Mouse (Mus musculus): ENCODE results near the gene Zhx3.

Zhx3 gene

DNA sequence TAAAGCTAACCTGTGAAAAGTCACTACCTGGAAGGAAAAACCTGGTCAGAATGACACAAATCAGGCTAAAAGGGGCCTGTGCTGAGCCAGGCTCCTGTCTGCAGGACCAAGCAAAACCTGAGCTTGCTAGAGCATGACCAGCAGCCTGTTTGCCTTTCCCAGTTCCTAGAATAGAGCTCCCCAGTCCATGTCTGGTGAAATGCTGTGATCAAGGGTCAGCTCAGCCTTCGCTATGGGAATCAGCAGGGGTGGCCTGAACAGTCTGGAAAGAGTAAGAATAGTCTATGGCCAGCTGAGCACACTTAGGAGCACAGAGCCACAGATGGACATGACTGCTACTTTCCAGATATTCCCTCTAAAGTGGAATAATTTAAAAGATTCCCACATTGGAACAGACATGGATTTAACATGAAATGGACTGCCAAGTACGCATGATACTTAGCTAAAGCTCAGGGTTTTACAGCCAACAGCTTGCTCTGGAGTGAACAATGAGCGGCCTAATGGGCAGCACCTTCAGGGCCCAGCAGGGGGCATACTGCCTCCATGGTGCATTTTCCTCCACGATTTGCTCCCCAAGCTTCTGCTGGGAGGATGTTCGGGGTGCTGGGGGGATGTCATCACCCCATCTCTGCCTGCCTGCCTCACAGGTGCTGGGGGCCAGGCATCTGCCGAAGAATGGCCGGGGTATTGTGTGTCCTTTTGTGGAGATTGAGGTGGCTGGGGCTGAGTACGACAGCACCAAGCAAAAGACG is 112.2 kb downstream of the Zhx3 start:
- DNase-seq (ENCODE audit: low read depth, low spot score), result peak; percentile 49

DNA sequence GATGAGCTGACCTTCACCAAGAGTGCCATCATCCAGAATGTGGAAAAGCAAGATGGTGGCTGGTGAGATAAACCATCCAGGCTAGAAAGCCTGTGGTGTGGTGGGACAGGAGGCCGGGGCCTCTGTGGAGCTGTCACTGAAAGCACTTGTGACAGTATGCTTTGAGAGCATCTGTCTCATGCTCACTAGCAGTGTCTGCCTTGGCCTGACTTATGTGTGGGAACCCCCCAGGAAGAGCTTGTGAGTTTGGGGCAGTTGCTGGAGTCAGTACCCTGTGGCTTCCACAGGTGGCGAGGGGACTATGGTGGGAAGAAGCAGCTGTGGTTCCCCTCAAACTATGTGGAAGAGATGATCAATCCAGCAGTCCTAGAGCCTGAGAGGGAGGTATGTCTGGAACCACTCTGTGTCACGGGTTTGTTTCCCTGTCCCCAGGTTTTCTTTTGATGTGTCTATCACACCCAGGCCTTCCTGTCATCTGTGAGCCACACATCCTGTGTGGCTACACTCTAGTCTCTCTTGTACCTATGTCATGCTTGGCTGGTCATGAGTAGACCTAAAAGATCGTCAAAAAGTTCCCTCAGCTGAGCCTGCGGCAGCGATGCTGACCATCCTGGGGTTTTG is 116.1 kb downstream of the Zhx3 start:
- DNase-seq (ENCODE audit: low read depth, low spot score), result no peak

DNA sequence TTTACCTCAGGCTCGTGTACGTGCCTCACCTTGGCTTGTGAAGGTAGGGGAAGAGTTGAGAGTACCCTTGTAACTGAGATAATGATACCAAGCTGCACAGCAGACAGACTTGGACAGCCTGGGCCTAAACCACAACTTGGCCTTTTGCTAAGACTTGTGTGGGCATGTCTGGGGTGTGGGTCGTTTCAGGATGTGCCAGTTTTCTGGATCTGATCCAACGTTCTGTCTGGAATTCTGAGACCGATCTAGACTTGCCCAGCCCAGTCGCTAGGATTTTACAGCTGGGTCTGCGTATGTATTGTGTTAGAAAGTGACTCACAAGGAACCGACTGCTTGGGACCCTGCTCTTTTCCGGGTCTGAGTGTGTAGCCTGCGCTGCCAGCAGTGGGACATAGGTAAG is 125.7 kb downstream of the Zhx3 start:
- DNase-seq (ENCODE audit: low read depth, low spot score), result no peak

DNA sequence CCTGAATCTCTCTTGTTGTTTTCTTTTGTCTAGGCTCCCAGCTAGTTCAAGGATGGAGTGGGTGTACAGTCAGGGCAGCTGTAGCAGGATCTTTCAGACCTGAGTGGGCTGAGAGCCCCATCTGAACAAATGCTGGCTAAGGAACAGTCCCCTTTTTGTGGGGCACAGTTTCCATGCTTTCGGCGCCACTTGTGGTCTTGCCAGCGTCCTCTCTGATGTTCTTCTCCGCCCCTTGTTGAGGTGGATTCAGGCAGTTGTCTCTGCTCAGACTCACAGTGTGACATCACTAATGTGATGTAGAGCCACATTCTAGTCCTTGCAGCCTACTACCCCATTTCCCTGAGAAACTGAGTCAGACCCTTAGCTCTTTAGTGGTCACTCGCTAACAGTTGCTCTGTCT is 126.2 kb downstream of the Zhx3 start:
- no peak for DNase-seq (ENCODE audit: low read depth, low spot score)

DNA sequence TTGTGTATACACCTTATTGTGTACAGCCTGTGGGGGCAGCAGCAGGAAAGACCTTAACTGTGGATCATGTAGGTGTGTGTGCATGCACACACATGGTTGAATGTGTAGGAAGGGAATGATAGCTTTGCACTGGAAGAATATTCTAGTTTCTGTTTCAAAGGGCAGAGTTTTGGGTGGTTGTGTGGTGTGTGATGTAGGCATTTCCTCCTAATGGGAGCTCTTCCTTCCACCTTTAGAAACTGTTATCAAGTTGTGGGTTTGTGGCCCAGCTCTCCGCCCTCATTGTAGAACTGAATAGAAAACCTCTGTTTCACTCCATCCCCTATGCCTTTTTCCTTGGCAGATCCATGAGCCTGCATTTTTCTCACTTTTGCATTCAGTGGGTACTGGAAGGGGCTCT is 127.3 kb downstream of the Zhx3 start:
- no peak for DNase-seq (ENCODE audit: low read depth, low spot score)

DNA sequence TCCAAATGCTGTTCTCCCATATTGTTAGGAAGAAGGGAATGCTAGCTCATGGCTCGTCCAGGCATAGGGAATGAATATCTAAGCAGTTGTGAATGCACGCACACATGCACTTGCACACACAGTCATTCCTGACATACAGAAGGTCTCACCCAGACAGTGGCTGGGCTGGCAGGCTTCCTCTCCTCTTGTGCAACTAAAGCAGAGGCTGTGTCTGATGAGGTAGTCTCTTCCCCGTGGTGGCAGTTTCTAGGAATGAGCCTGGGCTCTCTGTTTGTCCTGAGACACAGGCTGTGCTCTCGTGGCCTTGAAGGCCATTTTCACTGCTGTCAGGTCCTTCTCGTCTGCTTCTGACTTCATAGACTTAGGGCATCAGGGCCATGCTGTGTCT is 128.0 kb downstream of the Zhx3 start:
- no peak for DNase-seq (ENCODE audit: low read depth, low spot score)

DNA sequence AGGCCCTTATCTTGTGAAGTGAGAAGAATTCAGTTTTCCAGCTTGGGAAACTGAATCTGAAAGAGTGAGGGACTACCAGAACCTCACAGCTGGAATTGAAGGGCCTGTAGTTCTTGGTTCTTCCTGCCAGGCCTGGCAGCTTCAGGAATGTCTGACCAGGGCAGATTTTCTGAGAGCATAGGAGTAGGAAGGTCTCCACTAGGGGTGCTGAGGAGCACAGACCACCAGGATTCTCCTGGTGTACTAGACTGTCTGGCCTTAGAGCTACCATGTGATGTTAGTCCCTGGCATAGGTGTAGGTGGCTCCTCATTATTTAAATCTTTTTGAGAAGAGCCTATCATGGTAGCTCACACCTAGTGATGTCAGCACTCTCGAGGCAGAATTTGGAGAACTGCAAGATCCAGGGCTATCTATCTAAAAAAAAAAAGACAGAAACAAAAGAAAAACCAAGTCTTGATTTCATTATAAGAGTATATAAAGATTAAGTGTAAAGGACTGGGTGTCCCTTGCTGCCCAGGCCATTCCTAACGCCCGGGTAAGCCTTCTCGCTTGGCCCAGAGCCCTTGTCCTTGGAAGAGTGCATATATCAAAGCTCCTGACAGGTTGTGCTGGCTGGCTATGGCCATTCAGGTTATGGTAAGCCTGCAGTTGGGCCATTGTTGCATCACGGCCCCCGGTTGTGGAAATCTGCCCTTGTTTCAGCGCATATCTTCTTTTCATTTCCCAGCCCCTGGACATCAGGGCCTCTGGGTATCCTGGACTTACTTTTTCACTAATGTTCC is 128.6 kb downstream of the Zhx3 start:
- peak; percentile 80 for DNase-seq (ENCODE audit: low read depth, low spot score)

DNA sequence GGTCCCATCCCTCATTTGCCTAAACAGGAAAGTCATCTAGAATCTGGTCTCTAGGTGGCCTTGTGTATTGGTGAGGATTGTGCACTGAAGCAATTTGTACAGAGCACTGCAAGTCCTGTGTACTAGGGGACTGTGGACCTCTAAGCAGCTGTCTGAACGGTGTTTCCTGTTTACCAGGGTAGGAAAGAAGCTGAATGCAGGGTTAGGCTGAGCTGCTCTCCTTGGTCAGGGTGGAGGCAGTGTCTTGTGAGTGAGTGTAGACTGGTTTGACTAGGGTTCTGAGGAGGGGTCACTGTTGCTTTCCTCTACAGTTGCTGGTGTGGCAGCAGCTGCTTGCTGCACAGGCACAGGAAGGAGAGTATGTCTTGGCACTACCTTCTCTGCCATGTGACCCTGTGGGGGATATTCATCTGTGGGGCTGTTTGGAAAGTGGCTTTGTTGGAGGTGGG is 130.6 kb downstream of the Zhx3 start:
- no peak for DNase-seq (ENCODE audit: low read depth, low spot score)

DNA sequence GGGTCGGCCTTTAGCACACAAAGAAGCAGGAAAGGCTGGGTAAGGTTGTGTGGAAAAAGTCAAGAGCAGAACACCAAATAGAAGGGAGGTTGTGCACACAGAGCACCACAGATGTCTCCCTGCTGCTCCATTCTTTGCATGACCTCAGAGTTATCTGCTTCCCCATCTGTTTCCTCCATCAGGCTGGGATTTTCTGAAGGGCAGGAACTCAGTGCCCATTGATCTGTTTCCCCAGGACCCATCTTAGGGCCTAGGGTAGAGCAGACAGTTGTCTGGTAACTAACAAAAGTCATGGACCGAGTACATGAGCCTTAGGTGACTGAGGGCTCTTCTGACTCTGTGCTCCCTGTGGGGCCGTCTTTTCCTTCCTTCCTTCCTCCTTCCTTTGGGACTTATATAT is 131.2 kb downstream of the Zhx3 start:
- no peak for DNase-seq (ENCODE audit: low read depth, low spot score)

DNA sequence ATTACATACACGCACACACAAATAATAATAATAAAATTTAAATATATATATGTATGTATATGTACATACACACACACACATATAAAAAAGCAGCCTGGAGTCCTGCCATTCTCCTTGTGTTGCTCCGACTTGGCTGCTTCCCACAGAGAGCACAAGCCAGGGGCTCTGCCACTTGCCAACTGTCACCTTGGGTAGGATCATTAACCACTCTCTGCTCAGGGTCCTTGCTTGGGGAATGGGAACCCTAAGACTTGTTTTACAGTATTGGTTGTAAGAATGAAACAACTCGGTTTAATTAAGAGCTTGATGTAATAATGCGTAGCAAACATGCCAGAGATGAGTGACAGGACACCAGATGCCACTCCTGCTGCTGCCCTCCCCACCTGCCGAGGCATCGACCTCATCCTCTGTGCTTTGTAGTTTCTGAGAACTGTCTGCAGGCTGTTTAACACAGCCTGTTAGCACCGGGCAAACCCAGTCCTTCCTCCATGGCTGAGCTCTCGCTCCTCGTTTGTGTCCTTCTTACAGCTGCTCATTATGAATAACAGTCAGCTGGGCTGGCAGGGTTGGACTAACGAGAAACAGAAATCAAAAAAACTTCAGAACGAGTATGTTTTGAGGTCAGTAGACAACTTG is 132.2 kb downstream of the Zhx3 start:
- DNase-seq (ENCODE audit: low read depth, low spot score), result no peak

DNA sequence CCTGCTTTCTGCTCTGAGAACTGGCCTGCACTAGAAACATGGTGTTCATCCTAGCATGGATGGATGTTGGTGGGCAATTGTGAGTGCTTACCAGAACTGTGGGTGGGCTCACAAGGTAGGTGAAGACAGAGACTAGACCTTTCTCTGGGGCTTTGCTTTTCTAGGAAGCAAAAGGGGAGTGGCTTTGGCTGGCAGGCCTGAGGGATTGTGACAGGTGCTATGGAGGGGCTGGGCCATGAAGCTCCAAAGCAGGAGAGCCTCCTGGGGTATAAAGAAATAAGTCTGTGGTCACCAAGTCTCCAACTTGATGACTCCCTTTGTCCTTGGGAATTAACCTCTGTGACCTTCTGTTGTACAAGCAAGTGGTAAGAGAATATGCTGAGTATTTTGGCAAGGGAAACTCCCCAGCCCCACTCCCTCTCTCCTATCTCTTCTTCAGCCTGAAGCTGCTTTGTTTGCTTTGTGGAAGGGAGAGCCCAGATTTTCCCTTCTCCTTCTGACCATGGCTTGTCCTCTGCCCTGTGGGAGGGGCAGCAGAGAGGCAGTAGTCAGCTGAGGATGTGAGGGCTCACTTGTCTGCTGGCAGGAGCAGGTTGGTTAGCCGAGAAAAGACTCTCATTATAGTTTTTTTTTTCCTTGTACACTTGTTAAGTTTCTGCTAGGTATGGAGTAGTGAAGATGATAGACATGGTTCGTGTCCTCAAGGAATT is 133.0 kb downstream of the Zhx3 start:
- no peak for DNase-seq (ENCODE audit: low read depth, low spot score)

DNA sequence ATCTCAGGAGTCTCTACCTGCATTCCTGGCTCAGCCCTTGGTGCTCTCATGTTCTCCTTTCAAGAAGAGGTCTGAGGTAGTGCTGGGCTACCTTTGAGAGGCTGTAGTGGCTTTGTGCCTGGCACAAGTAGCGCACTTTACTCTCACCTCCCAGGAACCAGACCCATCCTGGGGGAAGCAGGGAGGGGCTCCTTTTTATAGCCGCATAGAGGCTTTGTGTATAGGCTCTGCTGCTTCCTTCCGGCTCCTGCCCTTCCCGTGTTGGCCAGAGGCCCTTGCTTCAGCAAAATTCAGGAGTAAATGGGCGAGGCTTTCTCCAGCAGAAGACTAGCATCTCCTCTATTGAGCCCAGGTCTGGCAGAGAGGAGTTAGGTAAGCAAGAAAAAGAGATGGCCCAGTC is 134.4 kb downstream of the Zhx3 start:
- no peak for DNase-seq (ENCODE audit: low read depth, low spot score)

DNA sequence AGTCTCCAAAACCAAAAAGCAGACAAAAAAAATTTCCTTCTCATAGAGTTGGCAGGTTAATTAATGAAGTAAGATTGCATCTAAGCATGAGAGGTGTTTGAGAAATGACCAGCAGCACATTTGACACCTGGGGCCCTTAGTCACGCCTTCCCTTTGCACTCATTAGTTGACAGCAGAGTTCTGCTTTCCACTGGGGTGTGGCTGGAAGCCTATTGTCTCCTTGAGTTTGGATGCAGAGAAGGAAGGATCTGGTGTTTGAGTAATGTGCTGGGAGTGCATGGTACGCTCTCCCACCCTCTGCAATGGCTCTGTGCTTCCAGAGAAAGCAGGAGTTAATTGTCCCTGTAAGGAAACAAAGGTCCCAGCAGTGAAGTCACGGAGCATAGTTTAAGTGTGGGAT is 136.3 kb downstream of the Zhx3 start:
- no peak for DNase-seq (ENCODE audit: low read depth, low spot score)

DNA sequence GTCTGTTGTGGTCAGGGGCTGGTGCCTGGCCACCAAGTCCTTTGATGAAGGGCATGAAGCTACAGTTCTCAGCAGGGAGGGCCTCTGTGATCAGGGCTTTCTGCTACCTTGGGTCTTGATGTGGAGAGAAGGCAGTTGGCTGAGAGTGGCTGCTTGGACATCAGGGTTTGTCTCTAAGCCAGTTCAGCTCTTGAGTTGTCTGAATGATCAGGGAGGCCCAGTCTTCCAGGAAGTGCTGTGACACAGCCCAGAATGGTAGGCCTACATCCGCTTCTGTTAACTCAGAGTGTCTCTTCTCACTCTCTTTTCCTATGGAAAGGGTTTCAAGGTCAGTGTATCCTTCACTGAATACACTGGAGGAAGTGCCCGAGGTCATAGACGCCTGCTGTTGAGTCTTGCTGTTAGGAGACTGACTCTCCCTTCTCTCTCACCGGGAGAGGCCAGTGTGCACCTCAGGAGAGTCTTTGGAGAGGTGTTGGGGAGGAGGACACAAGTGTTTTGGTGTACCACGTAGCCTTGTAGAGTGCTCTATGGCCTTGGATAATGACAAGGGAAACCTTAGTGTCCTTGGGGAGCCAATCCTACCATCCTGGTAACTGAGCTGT is 137.0 kb downstream of the Zhx3 start:
- no peak for DNase-seq (ENCODE audit: low read depth, low spot score)

DNA sequence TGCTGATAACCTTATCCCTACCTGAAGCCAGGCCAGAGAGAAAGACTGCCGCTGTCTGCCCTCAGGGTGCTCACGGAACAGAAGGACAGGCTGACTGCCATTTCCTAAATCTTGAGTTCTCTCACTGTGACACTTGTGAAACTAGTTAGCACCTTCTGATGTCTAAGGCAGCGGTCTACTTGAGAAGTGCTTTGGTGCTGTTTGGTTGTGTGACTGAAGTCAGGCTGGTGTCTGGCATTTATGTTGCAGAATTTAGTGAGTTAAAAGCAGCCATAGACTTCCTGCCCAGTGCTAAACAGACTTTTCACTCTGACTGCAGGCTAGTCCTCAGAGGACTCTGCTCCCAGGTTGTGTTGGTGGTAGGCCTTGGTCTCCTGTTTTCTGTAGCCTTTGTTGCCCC is 138.5 kb downstream of the Zhx3 start:
- no peak for DNase-seq (ENCODE audit: low read depth, low spot score)

DNA sequence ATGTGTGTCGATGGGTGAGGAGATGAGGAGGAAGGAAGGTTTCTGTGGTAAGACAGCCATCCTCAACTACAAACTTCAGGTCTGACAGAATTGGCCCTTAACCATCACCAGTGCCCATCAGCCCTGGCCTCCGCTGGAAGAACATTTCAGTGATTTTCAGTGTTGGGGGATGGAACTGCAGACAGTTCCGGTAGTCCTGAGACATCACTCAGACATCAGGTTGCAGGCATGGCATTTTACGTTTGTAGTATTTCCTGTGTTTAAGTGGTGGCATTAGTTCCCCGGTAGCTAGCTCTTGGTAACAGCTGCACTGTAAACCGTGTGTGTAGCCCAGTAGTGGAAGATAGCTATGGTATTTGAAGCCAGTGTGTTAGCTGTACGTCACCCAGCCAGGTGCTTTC is 139.7 kb downstream of the Zhx3 start:
- DNase-seq (ENCODE audit: low read depth, low spot score), result no peak

DNA sequence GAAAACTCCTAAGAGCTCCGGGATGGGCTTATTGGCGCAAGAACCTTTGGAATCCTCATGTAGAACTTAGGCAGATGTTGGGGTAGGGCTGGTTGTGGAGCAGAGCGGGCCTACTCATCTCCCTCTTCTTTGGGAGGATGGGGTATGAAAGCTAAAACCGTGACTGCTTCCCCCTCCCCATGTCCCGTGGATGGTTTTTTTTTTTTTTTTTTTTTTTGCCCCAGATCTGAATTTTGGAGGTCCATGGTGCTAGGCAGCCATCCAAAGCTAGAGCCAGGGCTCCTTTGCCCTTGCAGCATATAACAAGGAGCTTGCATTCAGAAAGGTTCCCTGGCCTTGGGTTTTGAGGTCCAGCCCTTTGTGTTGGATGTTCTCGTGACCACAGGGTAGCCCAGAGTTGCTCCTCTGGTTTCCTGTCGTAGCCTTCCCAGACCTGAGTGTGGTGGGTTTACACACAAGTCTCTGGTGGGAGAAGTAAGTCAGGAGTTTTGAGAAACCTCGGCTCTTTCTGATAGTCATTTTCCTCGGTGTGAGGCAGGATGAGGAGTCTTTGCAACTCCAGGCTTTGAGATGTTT is 140.3 kb downstream of the Zhx3 start:
- DNase-seq (ENCODE audit: low read depth, low spot score), result peak; percentile 43

DNA sequence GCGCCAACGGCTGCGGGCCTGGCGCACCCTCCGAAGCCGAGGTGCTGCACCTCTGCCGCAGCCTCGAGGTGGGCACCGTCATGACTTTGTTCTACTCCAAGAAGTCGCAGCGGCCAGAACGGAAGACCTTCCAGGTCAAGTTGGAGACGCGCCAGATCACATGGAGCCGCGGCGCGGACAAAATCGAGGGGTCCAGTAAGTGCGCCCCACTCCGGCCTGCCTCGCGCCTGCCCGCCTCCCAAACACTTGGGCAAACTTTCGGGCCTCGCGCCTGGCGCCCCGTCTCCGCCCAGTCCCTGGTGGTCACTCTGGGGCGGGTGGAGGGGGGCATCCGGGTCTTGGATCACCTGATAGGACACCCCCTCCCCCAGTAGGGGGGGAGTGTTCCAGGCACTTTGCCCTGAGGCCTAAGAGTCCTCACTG is 140.9 kb downstream of the Zhx3 start:
- DNase-seq (ENCODE audit: low read depth, low spot score), result peak; percentile 62

DNA sequence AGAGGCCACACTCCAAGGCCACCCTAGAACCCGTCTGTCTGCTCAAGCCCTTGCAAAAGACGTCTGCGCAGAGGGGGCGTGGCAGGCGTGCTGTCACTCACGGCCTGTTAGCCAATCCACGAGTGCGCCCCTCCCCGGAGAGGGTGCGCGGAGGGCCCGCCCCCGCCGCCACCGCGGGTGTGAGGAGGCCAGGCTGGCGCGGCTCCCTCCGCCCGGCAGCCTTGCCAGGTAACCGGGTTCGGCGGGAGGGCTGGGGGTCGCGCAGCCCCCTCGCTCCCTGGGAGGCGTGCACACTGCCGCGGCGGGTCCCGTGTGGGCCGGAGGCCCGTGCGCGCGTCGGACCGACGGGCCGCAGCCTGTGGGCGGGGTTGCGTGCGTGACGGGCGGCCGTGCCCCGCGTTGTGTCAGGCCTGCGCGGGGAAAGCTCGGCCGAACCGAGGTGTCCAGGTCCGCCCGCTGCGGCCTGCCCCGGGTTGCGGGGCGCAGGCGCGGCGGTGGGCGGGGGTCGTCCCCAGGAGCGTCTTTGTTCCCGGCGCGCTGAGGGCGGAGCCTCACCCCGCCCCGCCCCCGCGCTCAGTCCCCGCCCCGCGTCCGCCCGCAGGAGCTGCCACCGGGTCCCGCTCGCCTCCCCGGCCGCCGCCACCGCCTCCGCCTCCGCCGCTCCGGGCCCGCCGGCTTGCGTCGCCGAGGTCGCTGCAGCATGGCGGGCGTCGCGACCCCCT is 141.5 kb downstream of the Zhx3 start, which contains the start of gene Plcg1:
Plcg1 (plus strand) TSS at position 184 of the 722 bp plus-strand sequence.
- DNase-seq (ENCODE audit: low read depth, low spot score), result peak; percentile 90

DNA sequence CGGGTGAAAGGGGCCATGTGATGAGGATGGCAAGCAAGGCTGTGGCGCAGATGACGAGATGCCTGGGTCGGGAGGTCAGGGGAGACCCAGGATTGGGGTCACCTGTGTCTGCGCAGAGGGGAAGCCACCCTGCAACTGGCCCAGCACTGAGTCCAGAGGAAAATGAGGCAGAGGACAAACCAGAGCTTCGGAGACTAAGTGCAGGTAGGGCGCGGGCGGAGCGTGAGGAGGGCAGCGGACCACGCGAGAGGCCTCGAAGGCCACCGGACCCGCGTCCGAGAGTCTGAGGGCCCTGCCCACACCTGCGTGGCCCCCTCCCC is 142.0 kb downstream of the Zhx3 start:
- no peak for DNase-seq (ENCODE audit: low read depth, low spot score)

Data from 3T3-L1 (cell line).